Mouse (Mus musculus): ENCODE results near the gene Cmtm8. TPM values are rescaled to one million over a fixed set of nuclear protein-coding genes. Genes with fewer than 3 reads are reported as not detected.

Cmtm8 gene
- polyA plus RNA-seq, 1 experiment from 2014 or later, result 13.2 TPM

DNA sequence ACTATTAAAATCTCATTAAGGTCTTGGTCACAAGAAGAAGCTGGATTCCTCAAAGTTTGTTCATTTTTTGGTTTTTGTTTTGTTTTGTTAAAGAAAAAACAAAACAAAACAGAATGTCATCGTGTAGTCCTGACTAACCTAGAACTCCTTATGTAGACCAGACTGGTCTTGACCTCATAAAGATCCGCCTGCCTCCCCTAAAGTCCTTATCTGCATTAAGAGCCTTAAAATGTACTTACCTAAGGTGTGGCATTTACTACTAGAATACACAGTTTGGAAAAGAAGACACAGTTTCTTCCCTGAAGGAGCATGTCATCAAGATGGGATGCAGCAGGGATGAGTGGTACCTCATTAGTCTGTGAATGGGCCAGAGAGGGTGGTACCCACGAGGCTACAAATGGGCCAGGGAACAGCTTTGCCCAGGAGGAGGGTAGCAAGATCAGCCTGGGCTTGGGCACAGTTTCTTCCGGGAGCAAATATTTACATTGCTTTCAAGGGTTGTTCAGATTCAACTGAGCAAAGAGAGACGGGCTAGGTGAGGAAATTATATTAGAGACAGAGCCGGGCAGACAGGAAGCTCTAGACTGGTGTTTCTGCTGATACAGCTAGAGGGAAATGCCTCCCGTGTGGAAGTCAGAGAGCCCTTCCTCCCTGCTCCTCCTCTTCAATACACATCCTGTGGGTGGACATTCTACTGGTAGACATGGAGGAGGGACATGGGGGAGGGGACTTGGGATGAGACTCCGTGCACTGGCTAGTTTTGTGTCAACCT is 7.6 kb upstream of the Cmtm8 start:
- WGBS, result 61% methylated on average over 8 of the region's 8 CpGs
- H3K4me3 ChIP-seq, result no peak overlapping the region
- H3K36me3 ChIP-seq, result no peaks in the 10 kb centered on the region
- H3K9me3 ChIP-seq, result no peaks in the 10 kb centered on the region
- H3K4me2 ChIP-seq, result no peak overlapping the region
- no peaks in the 10 kb centered on the region for H3K27me3 ChIP-seq
- ATAC-seq (ENCODE audit: insufficient number of reproducible peaks, insufficient read depth, low FRiP score, low TSS enrichment, low read depth), result no peak
- no peak overlapping the region for H3K9ac ChIP-seq
- no peak overlapping the region for H3K27ac ChIP-seq
- no peaks in the 10 kb centered on the region; the same call in 1 of the 2 replicates for H3K4me1 ChIP-seq

DNA sequence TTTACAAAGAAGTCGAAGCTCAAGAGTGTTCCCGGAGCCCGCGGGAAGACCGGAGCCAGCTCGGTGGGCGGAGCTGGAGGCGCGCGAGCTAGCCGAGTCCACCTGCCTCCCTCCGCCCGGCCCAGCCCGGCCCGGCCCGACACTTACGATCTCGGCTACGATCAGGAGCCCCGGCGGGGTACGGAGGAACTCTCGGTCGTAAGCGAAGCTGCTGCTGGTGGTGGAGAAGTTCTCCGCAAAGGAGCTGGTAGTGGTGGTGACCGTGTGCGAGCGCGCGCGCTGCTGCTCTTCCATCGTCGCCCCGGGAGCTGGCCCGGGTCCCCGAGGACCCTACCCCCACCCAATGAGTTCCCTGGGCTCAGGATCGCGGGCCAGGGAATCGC is 331 bp downstream of the Cmtm8 start:
- Histone ChIP-seq H3K4me3 (peak overlapping the region; percentile 62), H3K36me3 (no peaks in the 10 kb centered on the region), H3K9me3 (no peaks in the 10 kb centered on the region), H3K9ac (peak overlapping the region; percentile 70), H3K27ac (no peak overlapping the region), H3K4me1 (peaks cover 11% of the 10 kb centered on the region; the same call in 1 of the 2 replicates), H3K4me2 (peak overlapping the region; percentile 95), H3K27me3 (peaks cover 37% of the 10 kb centered on the region)
- ATAC-seq (ENCODE audit: insufficient number of reproducible peaks, insufficient read depth, low FRiP score, low TSS enrichment, low read depth), result no peak
- under 1% methylated on average over 40 of the region's 40 CpGs for WGBS

- no peaks in the 10 kb centered on the region for H3K9me3 ChIP-seq
- 32% methylated on average over 9 of the region's 9 CpGs for WGBS
- peaks cover 37% of the 10 kb centered on the region for H3K27me3 ChIP-seq
Observed at GRCm38 (mm10) chr9:114842886-114843285, 1.1 kb downstream of the Cmtm8 start.

GRCm38 (mm10) chr9:114842269-114842668 is 1.7 kb downstream of the Cmtm8 start:
- Histone ChIP-seq H3K9me3 (no peaks in the 10 kb centered on the region), H3K36me3 (no peaks in the 10 kb centered on the region), H3K4me1 (peaks cover 11% of the 10 kb centered on the region; the same call in 1 of the 2 replicates), H3K27me3 (peaks cover 37% of the 10 kb centered on the region), H3K9ac (no peak overlapping the region), H3K27ac (no peak overlapping the region), H3K4me2 (0 out of 2 replicates have a peak overlapping the region, but pooled peaks have one; percentile 95), H3K4me3 (no peak overlapping the region)
- WGBS, result 76% methylated on average over 7 of the region's 7 CpGs
- no peak for ATAC-seq (ENCODE audit: insufficient number of reproducible peaks, insufficient read depth, low FRiP score, low TSS enrichment, low read depth)

More at GRCm38 (mm10) chr9:114842886-114843285, 1.1 kb downstream of the Cmtm8 start:
- Histone ChIP-seq H3K9ac (no peak overlapping the region), H3K4me1 (peaks cover 11% of the 10 kb centered on the region; the same call in 1 of the 2 replicates), H3K36me3 (no peaks in the 10 kb centered on the region), H3K27ac (no peak overlapping the region), H3K4me3 (peak overlapping the region; percentile 62), H3K4me2 (peak overlapping the region; percentile 95)
- ATAC-seq (ENCODE audit: insufficient number of reproducible peaks, insufficient read depth, low FRiP score, low TSS enrichment, low read depth), result no peak

GRCm38 (mm10) chr9:114838870-114839269 is 5.1 kb downstream of the Cmtm8 start:
- Histone ChIP-seq H3K9ac (no peak overlapping the region), H3K9me3 (no peaks in the 10 kb centered on the region), H3K27me3 (peaks cover 20% of the 10 kb centered on the region), H3K4me2 (no peak overlapping the region), H3K4me1 (0 out of 2 replicates have a peak, but pooled peaks cover 7% of the 10 kb centered on the region), H3K36me3 (no peaks in the 10 kb centered on the region), H3K4me3 (no peak overlapping the region), H3K27ac (no peak overlapping the region)
- WGBS, result 78% methylated on average over 5 of the region's 5 CpGs
- no peak for ATAC-seq (ENCODE audit: insufficient number of reproducible peaks, insufficient read depth, low FRiP score, low TSS enrichment, low read depth)

DNA sequence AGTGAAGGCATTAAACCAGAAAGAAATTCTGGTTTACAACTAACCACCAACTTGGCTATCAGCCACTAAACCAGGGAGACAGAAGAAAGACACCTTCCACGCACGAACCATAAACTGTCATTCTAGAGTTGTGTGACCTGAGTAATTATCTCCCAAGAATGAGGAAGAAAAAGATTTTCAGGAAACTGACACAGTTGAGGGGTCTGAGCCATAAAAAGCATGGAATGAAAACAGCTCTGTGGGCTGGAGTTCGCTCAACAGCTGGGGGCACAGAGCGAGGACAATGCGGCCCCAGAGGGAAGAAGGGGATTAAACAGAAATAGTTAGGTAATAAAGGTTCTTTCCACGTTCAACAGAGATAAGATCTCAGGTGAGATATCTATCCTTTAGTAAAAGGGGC is 12.4 kb downstream of the Cmtm8 start:
- H3K4me2 ChIP-seq, result no peak overlapping the region
- H3K27ac ChIP-seq, result no peak overlapping the region
- no peak overlapping the region for H3K9ac ChIP-seq
- no peaks in the 10 kb centered on the region for H3K36me3 ChIP-seq
- 48% methylated on average over 6 of the region's 6 CpGs for WGBS
- peaks cover 13% of the 10 kb centered on the region; the same call in 1 of the 2 replicates for H3K4me1 ChIP-seq
- no peaks in the 10 kb centered on the region for H3K27me3 ChIP-seq
- ATAC-seq (ENCODE audit: insufficient number of reproducible peaks, insufficient read depth, low FRiP score, low TSS enrichment, low read depth), result no peak
- no peak overlapping the region for H3K4me3 ChIP-seq
- H3K9me3 ChIP-seq, result no peaks in the 10 kb centered on the region

GRCm38 (mm10) chr9:114830351-114830750 is 13.6 kb downstream of the Cmtm8 start:
- no peak overlapping the region for H3K4me2 ChIP-seq
- H3K4me1 ChIP-seq, result peaks cover 13% of the 10 kb centered on the region; the same call in 1 of the 2 replicates
- no peak overlapping the region for H3K27ac ChIP-seq
- H3K4me3 ChIP-seq, result no peak overlapping the region
- no peaks in the 10 kb centered on the region for H3K9me3 ChIP-seq
- no peaks in the 10 kb centered on the region for H3K36me3 ChIP-seq
- H3K27me3 ChIP-seq, result no peaks in the 10 kb centered on the region
- no peak overlapping the region for H3K9ac ChIP-seq
- 45% methylated on average over 7 of the region's 7 CpGs for WGBS
- no peak for ATAC-seq (ENCODE audit: insufficient number of reproducible peaks, insufficient read depth, low FRiP score, low TSS enrichment, low read depth)

- no peak overlapping the region for H3K27ac ChIP-seq
- H3K36me3 ChIP-seq, result no peaks in the 10 kb centered on the region
- no peak overlapping the region for H3K4me2 ChIP-seq
- no peak overlapping the region for H3K4me3 ChIP-seq
- no peaks in the 10 kb centered on the region for H3K27me3 ChIP-seq
- no peaks in the 10 kb centered on the region for H3K9me3 ChIP-seq
- H3K4me1 ChIP-seq, result peaks cover 13% of the 10 kb centered on the region; the same call in 1 of the 2 replicates
- 83% methylated on average over 8 of the region's 8 CpGs for WGBS
- no peak for ATAC-seq (ENCODE audit: insufficient number of reproducible peaks, insufficient read depth, low FRiP score, low TSS enrichment, low read depth)
- no peak overlapping the region for H3K9ac ChIP-seq
Observed at GRCm38 (mm10) chr9:114829669-114830068, 14.3 kb downstream of the Cmtm8 start.

GRCm38 (mm10) chr9:114828377-114828776 is 15.6 kb downstream of the Cmtm8 start:
- no peaks in the 10 kb centered on the region for H3K9me3 ChIP-seq
- ATAC-seq (ENCODE audit: insufficient number of reproducible peaks, insufficient read depth, low FRiP score, low TSS enrichment, low read depth), result no peak
- 93% methylated on average over 6 of the region's 6 CpGs for WGBS

GRCm38 (mm10) chr9:114827242-114827852 is 16.6 kb downstream of the Cmtm8 start:
- no peak for ATAC-seq (ENCODE audit: insufficient number of reproducible peaks, insufficient read depth, low FRiP score, low TSS enrichment, low read depth)
- no peak overlapping the region for H3K27ac ChIP-seq
- no peak overlapping the region for H3K4me3 ChIP-seq
- peaks cover 13% of the 10 kb centered on the region; the same call in 1 of the 2 replicates for H3K4me1 ChIP-seq
- no peaks in the 10 kb centered on the region for H3K9me3 ChIP-seq
- no peaks in the 10 kb centered on the region for H3K27me3 ChIP-seq
- H3K4me2 ChIP-seq, result no peak overlapping the region
- WGBS, result 55% methylated on average over 1 of the region's 1 CpGs
- H3K9ac ChIP-seq, result no peak overlapping the region
- H3K36me3 ChIP-seq, result no peaks in the 10 kb centered on the region

More at GRCm38 (mm10) chr9:114828377-114828776, 15.6 kb downstream of the Cmtm8 start:
- H3K4me2 ChIP-seq, result no peak overlapping the region
- no peak overlapping the region for H3K9ac ChIP-seq
- no peak overlapping the region for H3K4me3 ChIP-seq
- peaks cover 13% of the 10 kb centered on the region; the same call in 1 of the 2 replicates for H3K4me1 ChIP-seq
- no peak overlapping the region for H3K27ac ChIP-seq
- no peaks in the 10 kb centered on the region for H3K36me3 ChIP-seq
- H3K27me3 ChIP-seq, result no peaks in the 10 kb centered on the region

DNA sequence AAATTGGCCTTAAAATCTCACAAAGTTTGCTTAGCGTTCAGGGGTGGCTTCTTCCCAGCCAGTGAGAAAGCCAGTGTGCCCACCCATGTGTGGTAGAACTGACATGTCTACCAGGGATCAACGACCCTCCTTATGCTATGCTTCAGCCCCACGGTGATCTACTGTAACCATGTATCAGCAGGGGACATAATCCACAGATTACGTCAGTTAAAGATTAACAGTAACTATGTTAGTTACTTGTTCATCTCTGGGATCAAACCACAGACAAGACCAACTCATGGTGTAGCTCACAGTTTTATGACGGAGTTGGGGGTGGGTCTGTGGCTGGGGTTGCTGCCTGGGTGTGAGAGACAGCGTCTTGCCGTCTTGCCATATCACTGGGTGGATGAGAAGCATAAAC is 19.8 kb downstream of the Cmtm8 start:
- no peak for ATAC-seq (ENCODE audit: insufficient number of reproducible peaks, insufficient read depth, low FRiP score, low TSS enrichment, low read depth)
- WGBS, result 94% methylated on average over 7 of the region's 7 CpGs

More for the DNA sequence above, 19.8 kb downstream of the Cmtm8 start:
- Histone ChIP-seq H3K36me3 (no peaks in the 10 kb centered on the region), H3K9ac (no peak overlapping the region), H3K27me3 (no peaks in the 10 kb centered on the region), H3K4me1 (peaks cover 9% of the 10 kb centered on the region; the same call in 1 of the 2 replicates), H3K9me3 (no peaks in the 10 kb centered on the region), H3K27ac (no peak overlapping the region), H3K4me3 (no peak overlapping the region), H3K4me2 (no peak overlapping the region)

Data from embryonic facial prominence, embryonic 13.5 days (tissue).